ENCODE assay signal across 33 mouse cellular contexts in the genomic region with DNA sequence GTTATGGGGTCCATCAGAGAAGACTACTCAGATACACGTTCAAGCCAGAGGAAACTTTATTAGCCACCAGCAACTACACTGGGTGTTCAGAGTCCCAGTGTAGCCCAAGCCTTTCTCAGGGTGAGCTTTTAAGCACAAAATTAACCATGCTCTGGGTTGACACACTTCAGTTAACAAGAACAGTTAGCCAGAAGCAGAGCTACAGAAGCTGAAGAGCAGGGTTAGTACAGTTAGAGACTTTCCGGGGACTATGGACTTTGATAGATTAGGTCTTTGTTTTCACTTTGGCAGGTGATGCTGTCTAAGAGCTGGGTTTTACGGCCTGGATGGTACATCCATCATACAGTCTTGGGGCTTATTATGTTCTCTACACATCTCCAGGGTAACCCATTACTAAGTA. TPM values are rescaled to one million over a fixed set of nuclear protein-coding genes. Genes with fewer than 3 reads are reported as not detected.
DNase-seq lines count a peak whose midpoint lies in the region; ATAC-seq and TF ChIP-seq lines count a peak whose summit lies in the region.
"Had no signal": no experiment of that assay in that cellular context is flagged by ENCODE, and none has a peak within 500 bp of the region (broad histone marks: within the 10 kb centered on the region; RNA-seq: fewer than 3 reads in every experiment).

No protein-coding gene starts in this region.

- WGBS in intestine, postnatal 0 days: 47% methylated on average over 3 of the region's 3 CpGs
- 55% methylated on average over 3 of the region's 3 CpGs for WGBS in intestine, embryonic 15.5 days
- WGBS in kidney, embryonic 14.5 days: 37% methylated on average over 3 of the region's 3 CpGs
- WGBS in kidney, postnatal 0 days: 29% methylated on average over 3 of the region's 3 CpGs
- WGBS in midbrain, embryonic 10.5 days: 75% methylated on average over 3 of the region's 3 CpGs

- peak; percentile 7 to 26 for DNase-seq in kidney, adult 8-10 months
- DNase-seq in kidney, adult 18-20 months: no peak
- peak; percentile 22 for DNase-seq in kidney, postnatal 0 days (ENCODE audit: low spot score)
- no peak for DNase-seq in adrenal gland, adult (ENCODE audit: inconsistent age in 2 of 2, low spot score in 1 of 2)
- no peak for DNase-seq in midbrain, embryonic 10.5 days (ENCODE audit: low spot score)
- DNase-seq: adrenal gland, adult 8-10 months; adrenal gland, postnatal 25 days; cerebellum, adult 11-12 months; cerebellum, adult 8-10 months; cerebellum, postnatal 10 days; cerebellum, postnatal 36 days; embryo, embryonic 11 days; gastrocnemius, postnatal 25 days; heart, adult 18-20 months; heart, postnatal 10 days; heart, postnatal 36 days had no signal

- H3K27me3 ChIP-seq in intestine, postnatal 0 days (replicated peaks; ENCODE audit: control insufficient read depth, insufficient read depth, low read length): no peaks in the 10 kb centered on the region; the same call in 1 of the 2 replicates
- H3K27me3 ChIP-seq in intestine, embryonic 15.5 days (replicated peaks): no peaks in the 10 kb centered on the region
- no peaks in the 10 kb centered on the region for H3K27me3 ChIP-seq in kidney, embryonic 14.5 days (ENCODE audit: control insufficient read depth, insufficient read depth, low read length)
- no peaks in the 10 kb centered on the region for H3K27me3 ChIP-seq in kidney, postnatal 0 days (ENCODE audit: insufficient read depth, low read length)
- no peaks in the 10 kb centered on the region for H3K27me3 ChIP-seq in midbrain, embryonic 10.5 days (ENCODE audit: low read depth, poor library complexity, severe bottlenecking)
- H3K27me3 ChIP-seq: CH12.LX; embryonic facial prominence, embryonic 13.5 days; forebrain, embryonic 12.5 days; forebrain, embryonic 15.5 days; heart, embryonic 12.5 days; heart, embryonic 15.5 days; hindbrain, embryonic 13.5 days had no signal

- no peak for TF ChIP-seq CTCF in intestine, postnatal 0 days (IDR thresholded peaks at IDR 0.05; ENCODE audit: low read depth)
- TF ChIP-seq CTCF in kidney, postnatal 0 days (IDR thresholded peaks at IDR 0.05; ENCODE audit: low read depth): no peak

- no peaks in the 10 kb centered on the region for H3K36me3 ChIP-seq in intestine, postnatal 0 days (ENCODE audit: control insufficient read depth, insufficient read depth)
- no peaks in the 10 kb centered on the region for H3K36me3 ChIP-seq in intestine, embryonic 15.5 days
- no peaks in the 10 kb centered on the region for H3K36me3 ChIP-seq in kidney, embryonic 14.5 days (ENCODE audit: control insufficient read depth, insufficient read depth, low read length)
- no peaks in the 10 kb centered on the region for H3K36me3 ChIP-seq in kidney, postnatal 0 days (ENCODE audit: insufficient read depth, low read length)
- no peaks in the 10 kb centered on the region for H3K36me3 ChIP-seq in midbrain, embryonic 10.5 days
- H3K36me3 ChIP-seq: embryonic facial prominence, embryonic 10.5 days; embryonic facial prominence, embryonic 13.5 days; forebrain, embryonic 12.5 days; forebrain, embryonic 15.5 days; G1E; heart, embryonic 12.5 days; heart, embryonic 15.5 days; hindbrain, embryonic 10.5 days; hindbrain, embryonic 13.5 days had no signal

- H3K9me3 ChIP-seq in intestine, postnatal 0 days (ENCODE audit: control insufficient read depth): no peaks in the 10 kb centered on the region
- H3K9me3 ChIP-seq in intestine, embryonic 15.5 days: no peaks in the 10 kb centered on the region
- no peaks in the 10 kb centered on the region for H3K9me3 ChIP-seq in kidney, embryonic 14.5 days (ENCODE audit: control insufficient read depth, low read length)
- H3K9me3 ChIP-seq in kidney, postnatal 0 days (replicated peaks; ENCODE audit: low read length): no peaks in the 10 kb centered on the region
- no peaks in the 10 kb centered on the region for H3K9me3 ChIP-seq in midbrain, embryonic 10.5 days (replicated peaks)
- H3K9me3 ChIP-seq: embryonic facial prominence, embryonic 10.5 days; embryonic facial prominence, embryonic 13.5 days; forebrain, embryonic 12.5 days; forebrain, embryonic 15.5 days; G1E; heart, embryonic 12.5 days; heart, embryonic 15.5 days; hindbrain, embryonic 13.5 days had no signal

- no peak overlapping the region for H3K4me2 ChIP-seq in intestine, postnatal 0 days (replicated peaks; ENCODE audit: low read depth)
- no peak overlapping the region for H3K4me2 ChIP-seq in intestine, embryonic 15.5 days (replicated peaks)
- no peak overlapping the region for H3K4me2 ChIP-seq in kidney, embryonic 14.5 days (replicated peaks; ENCODE audit: low read depth, low read length)
- no peak overlapping the region for H3K4me2 ChIP-seq in kidney, postnatal 0 days (ENCODE audit: low read length)
- H3K4me2 ChIP-seq: embryonic facial prominence, embryonic 13.5 days; forebrain, embryonic 12.5 days; forebrain, embryonic 15.5 days; heart, embryonic 12.5 days; heart, embryonic 15.5 days; hindbrain, embryonic 13.5 days had no signal

- ATAC-seq in intestine, postnatal 0 days: peak; percentile 47; the same call in 1 of the 2 replicates
- no peak for ATAC-seq in intestine, embryonic 15.5 days
- ATAC-seq in kidney, embryonic 14.5 days (ENCODE audit: low FRiP score, low TSS enrichment): peak; percentile 47; the same call in 1 of the 2 replicates
- no peak for ATAC-seq in kidney, postnatal 0 days (replicated peaks; ENCODE audit: low FRiP score, low read depth)
- ATAC-seq: forebrain, embryonic 15.5 days had no signal

- no peaks in the 10 kb centered on the region for H3K4me1 ChIP-seq in intestine, postnatal 0 days (replicated peaks; ENCODE audit: control insufficient read depth, insufficient read depth, low read length)
- peaks cover 18% of the 10 kb centered on the region for H3K4me1 ChIP-seq in intestine, embryonic 15.5 days (replicated peaks)
- H3K4me1 ChIP-seq in kidney, embryonic 14.5 days (ENCODE audit: control insufficient read depth, insufficient read depth, low read length): peaks cover 20% of the 10 kb centered on the region
- H3K4me1 ChIP-seq in kidney, postnatal 0 days (replicated peaks; ENCODE audit: insufficient read depth, low read length): peaks cover 3% of the 10 kb centered on the region; the same call in 1 of the 2 replicates
- H3K4me1 ChIP-seq in midbrain, embryonic 10.5 days: peaks cover 25% of the 10 kb centered on the region
- H3K4me1 ChIP-seq: forebrain, embryonic 15.5 days had no signal

- no peak overlapping the region for H3K27ac ChIP-seq in intestine, postnatal 0 days (ENCODE audit: low read depth, low read length)
- H3K27ac ChIP-seq in intestine, embryonic 15.5 days: no peak overlapping the region
- H3K27ac ChIP-seq in kidney, embryonic 14.5 days (ENCODE audit: low read depth, low read length): no peak overlapping the region
- H3K27ac ChIP-seq in kidney, postnatal 0 days: 0 out of 2 replicates have a peak overlapping the region, but pooled peaks have one; percentile 19
- no peak overlapping the region for H3K27ac ChIP-seq in midbrain, embryonic 10.5 days (replicated peaks)
- H3K27ac ChIP-seq: embryonic facial prominence, embryonic 10.5 days; embryonic facial prominence, embryonic 13.5 days; forebrain, embryonic 12.5 days; forebrain, embryonic 15.5 days; heart, embryonic 15.5 days; hindbrain, embryonic 10.5 days; hindbrain, embryonic 13.5 days had no signal

- no peak overlapping the region for H3K9ac ChIP-seq in intestine, postnatal 0 days (ENCODE audit: low read depth, low read length)
- no peak overlapping the region for H3K9ac ChIP-seq in intestine, embryonic 15.5 days
- H3K9ac ChIP-seq in kidney, embryonic 14.5 days (ENCODE audit: low read depth, low read length): no peak overlapping the region
- H3K9ac ChIP-seq in kidney, postnatal 0 days (ENCODE audit: low read depth, low read length): no peak overlapping the region
- H3K9ac ChIP-seq: embryonic facial prominence, embryonic 13.5 days; forebrain, embryonic 12.5 days; forebrain, embryonic 15.5 days; heart, embryonic 12.5 days; heart, embryonic 15.5 days; hindbrain, embryonic 13.5 days had no signal

- H3K4me3 ChIP-seq in intestine, postnatal 0 days (ENCODE audit: low read depth, low read length): no peak overlapping the region
- H3K4me3 ChIP-seq in intestine, embryonic 15.5 days (replicated peaks): no peak overlapping the region
- no peak overlapping the region for H3K4me3 ChIP-seq in kidney, embryonic 14.5 days (ENCODE audit: low read length)
- H3K4me3 ChIP-seq in kidney, postnatal 0 days (replicated peaks; ENCODE audit: low read depth, low read length): no peak overlapping the region
- H3K4me3 ChIP-seq in midbrain, embryonic 10.5 days: no peak overlapping the region
- H3K4me3 ChIP-seq: embryonic facial prominence, embryonic 10.5 days; embryonic facial prominence, embryonic 13.5 days; erythroblast, embryonic 14.5 days; forebrain, embryonic 12.5 days; forebrain, embryonic 15.5 days; heart, embryonic 12.5 days; heart, embryonic 15.5 days; hindbrain, embryonic 10.5 days; hindbrain, embryonic 13.5 days had no signal

RNA-seq across cellular contexts. Expression of gene Gcnt3, which starts 14.8 kb away (rescaled TPM):
- 11.0 and 11.1 TPM in 2 replicates for polyA plus RNA-seq in intestine, postnatal 0 days (2015; fragmentation: Nextera tagmentation; extraction: Ambion mirVana)
- polyA plus RNA-seq in intestine, embryonic 15.5 days (2015; fragmentation: Nextera tagmentation; extraction: Ambion mirVana): 8.3 and 8.9 TPM in 2 replicates
- polyA plus RNA-seq in kidney, embryonic 14.5 days (2014; fragmentation: Nextera tagmentation; extraction: Ambion mirVana): 1.3 and 1.5 TPM in 2 replicates
- 2.6 and 2.9 TPM in 2 replicates for polyA plus RNA-seq in kidney, postnatal 0 days (2015; fragmentation: Nextera tagmentation; extraction: Ambion mirVana)
- not detected in 2 replicates for polyA plus RNA-seq in midbrain, embryonic 10.5 days (2016; fragmentation: Nextera tagmentation; extraction: Ambion mirVana)
- polyA plus RNA-seq: brain, embryonic 14.5 days; cortical plate, adult 2 months; embryonic facial prominence, embryonic 10.5 days; erythroblast, embryonic 14.5 days; forebrain, embryonic 12.5 days; forebrain, embryonic 15.5 days; G1E; gonadal fat pad, adult 2 months; heart, embryonic 12.5 days; heart, embryonic 15.5 days; hindbrain, embryonic 10.5 days; hindbrain, embryonic 13.5 days had no signal

RNA-seq across cellular contexts. Expression of gene Gtf2a2, which starts 40.4 kb away (rescaled TPM):
- polyA plus RNA-seq in intestine, postnatal 0 days (2015; fragmentation: Nextera tagmentation; extraction: Ambion mirVana): 127 and 128 TPM in 2 replicates
- 177 and 182 TPM in 2 replicates for polyA plus RNA-seq in intestine, embryonic 15.5 days (2015; fragmentation: Nextera tagmentation; extraction: Ambion mirVana)
- 214 and 254 TPM in 2 replicates for polyA plus RNA-seq in kidney, embryonic 14.5 days (2014; fragmentation: Nextera tagmentation; extraction: Ambion mirVana)
- polyA plus RNA-seq in kidney, postnatal 0 days (2015; fragmentation: Nextera tagmentation; extraction: Ambion mirVana): 210 and 211 TPM in 2 replicates
- 200 TPM in 2 replicates for polyA plus RNA-seq in midbrain, embryonic 10.5 days (2016; fragmentation: Nextera tagmentation; extraction: Ambion mirVana)

Comparison
In these comparisons a context has a peak if more than half of its experiments do, and no peak if none do; other contexts are left out.
1. ATAC-seq: peak in intestine, postnatal 0 days (single experiment) and kidney, embryonic 14.5 days (single experiment); none in intestine, embryonic 15.5 days (single experiment) and kidney, postnatal 0 days (single experiment).
2. DNase-seq: peak in kidney, adult 8-10 months (2 of 2) and kidney, postnatal 0 days (single experiment); none in kidney, adult 18-20 months (single experiment), adrenal gland, adult (0 of 2) and midbrain, embryonic 10.5 days (single experiment).